16 mouse cellular contexts compared by ENCODE assay signal in genomic region chr2:31611400-31611799, GRCm38 (mm10). TPM values are rescaled to one million over a fixed set of nuclear protein-coding genes. Genes with fewer than 3 reads are reported as not detected.
A peak's percentile ranks its signal among the peaks of the same experiment; 100 is the strongest.
DNase-seq lines count a peak whose midpoint lies in the region; ATAC-seq and TF ChIP-seq lines count a peak whose summit lies in the region.
"Had no signal": no experiment of that assay in that cellular context is flagged by ENCODE, and none has a peak within 500 bp of the region (broad histone marks: within the 10 kb centered on the region; RNA-seq: fewer than 3 reads in every experiment).

No protein-coding gene starts in this region.

- WGBS in forebrain, embryonic 10.5 days = 83% methylated on average over 8 of the region's 8 CpGs
- 84% methylated on average over 8 of the region's 8 CpGs for WGBS in forebrain, embryonic 11.5 days
- WGBS in embryonic facial prominence, embryonic 11.5 days = 74% methylated on average over 8 of the region's 8 CpGs

- no peak overlapping the region for H3K4me3 ChIP-seq in forebrain, embryonic 10.5 days
- no peak overlapping the region for H3K4me3 ChIP-seq in forebrain, embryonic 11.5 days (ENCODE audit: low read depth, low read length)
- H3K4me3 ChIP-seq in left cerebral cortex, adult 2 months = no peak overlapping the region
- H3K4me3 ChIP-seq in ES-Bruce4 (ENCODE audit: low read depth, low read length) = no peak overlapping the region
- H3K4me3 ChIP-seq in embryonic facial prominence, embryonic 11.5 days (ENCODE audit: low read depth, low read length) = no peak overlapping the region
- H3K4me3 ChIP-seq: myocyte had no signal

- TF ChIP-seq EP300 in ES-Bruce4 (IDR thresholded peaks at IDR 0.05; ENCODE audit: insufficient read depth, low read depth, low read length) = no peak

- no peak overlapping the region for H3K4me2 ChIP-seq in forebrain, embryonic 11.5 days (ENCODE audit: low read depth, low read length, severe bottlenecking)
- H3K4me2 ChIP-seq in embryonic facial prominence, embryonic 11.5 days (ENCODE audit: low read depth, low read length) = no peak overlapping the region

- peaks cover 99% of the 10 kb centered on the region for H3K36me3 ChIP-seq in forebrain, embryonic 10.5 days (replicated peaks)
- peaks cover 10% of the 10 kb centered on the region for H3K36me3 ChIP-seq in forebrain, embryonic 11.5 days (ENCODE audit: control insufficient read depth, insufficient read depth, low read length)
- peaks cover 46% of the 10 kb centered on the region for H3K36me3 ChIP-seq in ES-Bruce4 (ENCODE audit: control insufficient read depth, insufficient read depth, low read length, poor library complexity, severe bottlenecking)
- H3K36me3 ChIP-seq in embryonic facial prominence, embryonic 11.5 days (replicated peaks; ENCODE audit: control insufficient read depth, insufficient read depth, low read depth, low read length) = peaks cover 21% of the 10 kb centered on the region

- intact Hi-C loops in left cerebral cortex, adult 2 months (cut with DNase I) = no loop called here
- intact Hi-C loops in left cerebral cortex, postnatal 4 days (cut with DNase I) = no loop called here

- H3K9ac ChIP-seq in forebrain, embryonic 11.5 days (ENCODE audit: low read length) = no peak overlapping the region
- no peak overlapping the region for H3K9ac ChIP-seq in ES-Bruce4 (ENCODE audit: low read depth, poor library complexity, severe bottlenecking)
- H3K9ac ChIP-seq in embryonic facial prominence, embryonic 11.5 days (replicated peaks; ENCODE audit: low read length) = no peak overlapping the region

- TF ChIP-seq CTCF in left cerebral cortex, adult 2 months (IDR thresholded peaks at IDR 0.05) = peak; percentile 32
- peak; percentile 40 for TF ChIP-seq CTCF in ES-Bruce4 (IDR thresholded peaks at IDR 0.05; ENCODE audit: low read depth, low read length)

- H3K4me1 ChIP-seq in forebrain, embryonic 10.5 days = peaks cover 28% of the 10 kb centered on the region
- H3K4me1 ChIP-seq in forebrain, embryonic 11.5 days (replicated peaks; ENCODE audit: control insufficient read depth, insufficient read depth, low read length) = peaks cover 6% of the 10 kb centered on the region; the same call in 1 of the 2 replicates
- no peaks in the 10 kb centered on the region for H3K4me1 ChIP-seq in ES-Bruce4 (ENCODE audit: control insufficient read depth, insufficient read depth, low read length)
- H3K4me1 ChIP-seq in embryonic facial prominence, embryonic 11.5 days (ENCODE audit: control insufficient read depth, insufficient read depth, low read length) = no peaks in the 10 kb centered on the region

- DNase-seq in forebrain, embryonic 10.5 days (ENCODE audit: extremely low spot score, low spot score) = no peak
- no peak for DNase-seq in forebrain, embryonic 11.5 days (ENCODE audit: low spot score)
- no peak for DNase-seq in left cerebral cortex, adult 2 months (ENCODE audit: extremely low spot score in 1 of 2, low spot score in 2 of 2)
- DNase-seq in left cerebral cortex, postnatal 4 days = no peak
- peak; percentile 11 for DNase-seq in embryonic facial prominence, embryonic 11.5 days (ENCODE audit: low spot score)
- no peak for DNase-seq in layer of hippocampus, adult 8-10 months (ENCODE audit: low spot score in 2 of 2)
- DNase-seq in kidney, postnatal 4 days = no peak
- DNase-seq: B cell, adult 2 months; cerebellum, adult 2 months; heart, postnatal 4 days; kidney, postnatal 10 days had no signal

- H3K27ac ChIP-seq in forebrain, embryonic 10.5 days = peak overlapping the region; percentile 71
- no peak overlapping the region for H3K27ac ChIP-seq in forebrain, embryonic 11.5 days (ENCODE audit: low read depth, low read length)
- H3K27ac ChIP-seq in left cerebral cortex, adult 2 months = no peak overlapping the region
- no peak overlapping the region for H3K27ac ChIP-seq in ES-Bruce4 (ENCODE audit: insufficient read depth, low read length)
- H3K27ac ChIP-seq in embryonic facial prominence, embryonic 11.5 days (replicated peaks; ENCODE audit: low read depth, low read length) = no peak overlapping the region

- ATAC-seq in forebrain, embryonic 11.5 days (replicated peaks; ENCODE audit: low FRiP score) = no peak
- no peak for ATAC-seq in embryonic facial prominence, embryonic 11.5 days (replicated peaks; ENCODE audit: insufficient number of reproducible peaks, low FRiP score, low TSS enrichment, low read depth)

- no peaks in the 10 kb centered on the region; the same call in 1 of the 2 replicates for H3K27me3 ChIP-seq in forebrain, embryonic 10.5 days (ENCODE audit: poor library complexity, severe bottlenecking)
- no peaks in the 10 kb centered on the region for H3K27me3 ChIP-seq in forebrain, embryonic 11.5 days (ENCODE audit: control insufficient read depth, insufficient read depth, low read length)
- H3K27me3 ChIP-seq in ES-Bruce4 (ENCODE audit: control insufficient read depth, insufficient read depth, low read length, poor library complexity, severe bottlenecking) = no peaks in the 10 kb centered on the region
- H3K27me3 ChIP-seq in embryonic facial prominence, embryonic 11.5 days (ENCODE audit: control insufficient read depth, insufficient read depth, low read length) = no peaks in the 10 kb centered on the region

- no peaks in the 10 kb centered on the region for H3K9me3 ChIP-seq in forebrain, embryonic 10.5 days
- H3K9me3 ChIP-seq in forebrain, embryonic 11.5 days (ENCODE audit: control insufficient read depth, low read length) = no peaks in the 10 kb centered on the region
- H3K9me3 ChIP-seq in ES-Bruce4 (replicated peaks; ENCODE audit: control insufficient read depth, insufficient read depth, low read length, poor library complexity, severe bottlenecking) = no peaks in the 10 kb centered on the region
- H3K9me3 ChIP-seq in embryonic facial prominence, embryonic 11.5 days (replicated peaks; ENCODE audit: control insufficient read depth, low read length) = no peaks in the 10 kb centered on the region

- TF ChIP-seq POLR2A in ES-Bruce4 (IDR thresholded peaks at IDR 0.05; ENCODE audit: insufficient read depth, low read length) = no peak

RNA-seq across cellular contexts. Expression of gene Prdm12, which starts 28.4 kb away (rescaled TPM):
- 0.51 and 0.77 TPM in 2 replicates for polyA plus RNA-seq in forebrain, embryonic 10.5 days (2016; fragmentation: Nextera tagmentation; extraction: Ambion mirVana)
- polyA plus RNA-seq in forebrain, embryonic 11.5 days (2014; fragmentation: Nextera tagmentation; extraction: Ambion mirVana) = 3.9 and 4.1 TPM in 2 replicates
- under 1 TPM; 0.14 to 0.72 TPM for total RNA-seq in left cerebral cortex, adult 2 months (2021)
- under 1 TPM; 0.44 to 0.64 TPM for total RNA-seq in left cerebral cortex, postnatal 4 days (2021)
- polyA plus RNA-seq in ES-Bruce4 (2011; ENCODE audit: insufficient read depth, insufficient read length, low read depth, missing spikeins) = not detected in 2 replicates
- 4.5 and 6.2 TPM in 2 replicates for polyA plus RNA-seq in embryonic facial prominence, embryonic 11.5 days (2014; fragmentation: Nextera tagmentation; extraction: Ambion mirVana)
- total RNA-seq in layer of hippocampus, adult 8-10 months (2022) = under 1 TPM in 2 of 4 experiments, not detected in 2; 0.14 to 0.37 TPM
- total RNA-seq: adrenal gland, postnatal 4 days; heart, postnatal 4 days; liver, adult 2 months had no signal
- polyA plus RNA-seq: cerebellum, adult 2 months; liver, adult 2 months; myocyte; small intestine, adult 2 months had no signal

RNA-seq across cellular contexts. Expression of gene Fubp3, which starts 38.9 kb away (rescaled TPM):
- polyA plus RNA-seq in forebrain, embryonic 10.5 days (2016; fragmentation: Nextera tagmentation; extraction: Ambion mirVana) = 92.9 and 97.4 TPM in 2 replicates
- polyA plus RNA-seq in forebrain, embryonic 11.5 days (2014; fragmentation: Nextera tagmentation; extraction: Ambion mirVana) = 102 and 106 TPM in 2 replicates
- 10 to 100 TPM; 39.2 to 42.2 TPM for total RNA-seq in left cerebral cortex, adult 2 months (2021)
- 10 to 100 TPM; 48.9 to 50.9 TPM for total RNA-seq in left cerebral cortex, postnatal 4 days (2021)
- 83.7 and 87.6 TPM in 2 replicates for polyA plus RNA-seq in ES-Bruce4 (2011; ENCODE audit: insufficient read depth, insufficient read length, low read depth, missing spikeins)
- polyA plus RNA-seq in embryonic facial prominence, embryonic 11.5 days (2014; fragmentation: Nextera tagmentation; extraction: Ambion mirVana) = 89.2 and 107 TPM in 2 replicates
- 10 to 100 TPM; 35.5 to 47.2 (median 43.6) TPM for total RNA-seq in layer of hippocampus, adult 8-10 months (2022)

RNA-seq across cellular contexts. Expression of gene Exosc2, which starts 59.1 kb away (rescaled TPM):
- 104 and 110 TPM in 2 replicates for polyA plus RNA-seq in forebrain, embryonic 10.5 days (2016; fragmentation: Nextera tagmentation; extraction: Ambion mirVana)
- 72.2 and 76.0 TPM in 2 replicates for polyA plus RNA-seq in forebrain, embryonic 11.5 days (2014; fragmentation: Nextera tagmentation; extraction: Ambion mirVana)
- total RNA-seq in left cerebral cortex, adult 2 months (2021) = 10 to 100 TPM; 21.3 to 22.8 TPM
- total RNA-seq in left cerebral cortex, postnatal 4 days (2021) = 10 to 100 TPM; 28.4 to 29.0 TPM
- polyA plus RNA-seq in ES-Bruce4 (2011; ENCODE audit: insufficient read depth, insufficient read length, low read depth, missing spikeins) = 61.8 and 71.3 TPM in 2 replicates
- 77.3 and 82.1 TPM in 2 replicates for polyA plus RNA-seq in embryonic facial prominence, embryonic 11.5 days (2014; fragmentation: Nextera tagmentation; extraction: Ambion mirVana)
- total RNA-seq in layer of hippocampus, adult 8-10 months (2022) = 10 to 100 TPM; 22.7 to 25.3 (median 23.5) TPM
